Mouse (Mus musculus) urinary bladder, postnatal 25 days (tissue): Measurements from ENCODE around the gene Pld3.
A peak's percentile ranks its signal among the peaks of the same experiment; 100 is the strongest.

ENCODE experiments used
- DNase-seq: peaks from one replicate; pipeline ENCODE4 v3.0.0; 2022; ENCODE audit warnings: low spot score

The Pld3 gene

GRCm38 (mm10) chr7:27569580-27570224 lies 16.7 kb upstream of the Pld3 start:
- DNase-seq, result peak; percentile 54

GRCm38 (mm10) chr7:27560978-27561377 lies 8.0 kb upstream of the Pld3 start:
- no peak for DNase-seq

DNA sequence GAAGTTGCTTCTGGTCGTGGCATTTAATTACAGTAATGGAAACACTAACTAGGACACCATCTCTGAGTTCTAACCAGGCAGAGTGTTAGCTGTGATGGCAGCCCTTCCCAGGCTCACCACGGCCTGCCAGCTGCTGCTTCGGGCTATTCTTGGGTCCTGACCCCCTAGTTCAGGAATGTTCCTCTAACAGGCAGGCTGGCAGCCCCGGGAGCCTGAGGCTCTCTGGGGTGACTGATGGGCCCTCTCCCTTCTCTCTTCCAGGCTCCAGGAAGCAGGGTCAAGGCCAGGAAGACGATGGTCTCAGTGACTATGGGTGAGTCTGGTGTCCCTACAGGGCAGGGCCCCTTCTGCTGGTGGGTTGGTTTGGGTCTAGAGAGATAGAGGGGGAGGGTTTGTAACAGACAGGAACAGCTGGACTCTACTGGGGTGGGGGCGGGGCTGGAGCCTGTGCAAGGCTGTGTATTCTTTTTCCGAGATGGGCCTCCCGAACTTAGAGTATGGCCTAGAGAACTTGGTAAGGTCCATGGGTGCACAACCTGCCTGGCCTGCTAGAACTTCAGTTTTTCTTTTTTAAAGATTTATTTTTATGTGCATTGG lies 7.4 kb upstream of the Pld3 start:
- DNase-seq, result no peak

GRCm38 (mm10) chr7:27552070-27552469 lies 948 bp downstream of the Pld3 start:
- DNase-seq, result no peak

GRCm38 (mm10) chr7:27549597-27549996 lies 3.4 kb downstream of the Pld3 start:
- no peak for DNase-seq

DNA sequence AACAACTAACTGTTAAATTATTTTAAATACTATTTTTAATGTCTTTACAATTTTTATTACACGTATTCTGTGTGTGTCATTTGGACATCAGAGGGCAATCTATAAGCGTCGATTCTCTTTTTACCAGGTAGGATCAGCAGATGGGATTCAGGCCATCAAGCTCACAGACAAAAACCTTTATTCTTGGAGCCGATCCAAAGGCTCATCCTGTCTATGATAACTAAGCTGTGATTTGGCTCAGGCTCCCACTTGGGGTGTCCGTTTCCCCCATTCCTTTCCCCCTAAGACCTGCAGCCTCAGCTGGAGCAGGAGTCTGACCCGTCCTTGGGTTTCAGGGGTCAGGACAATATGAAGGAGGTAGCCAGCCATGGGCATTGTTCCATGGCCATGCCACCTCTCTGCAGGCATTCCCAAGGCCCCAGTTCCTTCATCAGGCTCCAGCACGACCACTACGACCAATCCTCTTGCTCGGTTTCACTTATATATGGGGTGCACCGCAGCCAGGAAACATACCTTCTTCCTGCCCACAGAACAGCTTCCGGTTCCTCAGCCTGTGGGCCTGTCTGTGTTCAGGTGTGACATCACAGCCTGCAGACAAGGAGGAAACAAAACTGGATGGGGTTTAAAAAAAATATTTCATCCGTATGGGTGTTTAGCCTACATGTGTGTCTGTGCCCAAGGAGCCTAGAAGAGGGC lies 8.2 kb downstream of the Pld3 start:
- DNase-seq, result no peak

DNA sequence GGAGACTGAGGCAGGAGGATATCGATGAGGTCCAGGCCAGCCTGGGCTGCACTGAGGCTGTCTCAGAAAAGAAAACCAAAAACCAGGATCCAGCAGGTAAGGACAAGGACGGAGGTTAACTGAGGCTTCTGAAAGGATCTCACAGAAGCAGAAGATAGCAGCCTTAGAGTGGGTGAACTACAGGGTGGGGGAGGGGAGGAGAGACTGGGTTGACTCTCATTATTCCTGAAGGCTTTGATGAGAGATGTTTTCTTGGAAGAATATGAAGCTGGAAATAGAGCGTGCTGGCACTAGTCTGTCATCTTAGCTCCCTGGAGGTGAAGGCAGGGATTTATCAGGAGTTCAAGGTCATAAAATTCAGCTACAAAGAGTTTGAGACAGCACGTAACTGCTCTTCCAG lies 9.2 kb downstream of the Pld3 start:
- no peak for DNase-seq

GRCm38 (mm10) chr7:27543065-27543464 lies 10.0 kb downstream of the Pld3 start:
- no peak for DNase-seq

GRCm38 (mm10) chr7:27542392-27543033 lies 10.5 kb downstream of the Pld3 start:
- peak; percentile 74 for DNase-seq

DNA sequence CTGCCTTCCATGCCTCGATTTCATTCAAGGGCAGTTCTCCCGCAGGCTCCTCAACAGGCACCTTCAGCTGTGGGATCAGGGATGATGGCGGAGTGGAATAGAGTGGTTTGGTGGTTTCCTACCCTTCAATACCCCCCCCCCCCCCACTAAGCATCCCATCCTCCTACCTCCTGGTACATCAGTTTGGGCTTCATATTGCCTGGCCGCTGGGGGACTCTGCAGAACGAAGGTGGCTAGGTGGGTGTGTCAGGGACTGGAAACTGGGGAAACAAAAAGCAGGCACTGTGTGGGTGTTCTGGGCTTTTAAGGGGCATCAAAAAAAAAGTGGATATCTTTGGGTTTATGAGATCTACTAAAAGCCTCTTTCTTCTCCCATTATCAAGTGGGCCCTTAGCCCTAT lies 11.1 kb downstream of the Pld3 start:
- DNase-seq, result no peak

DNA sequence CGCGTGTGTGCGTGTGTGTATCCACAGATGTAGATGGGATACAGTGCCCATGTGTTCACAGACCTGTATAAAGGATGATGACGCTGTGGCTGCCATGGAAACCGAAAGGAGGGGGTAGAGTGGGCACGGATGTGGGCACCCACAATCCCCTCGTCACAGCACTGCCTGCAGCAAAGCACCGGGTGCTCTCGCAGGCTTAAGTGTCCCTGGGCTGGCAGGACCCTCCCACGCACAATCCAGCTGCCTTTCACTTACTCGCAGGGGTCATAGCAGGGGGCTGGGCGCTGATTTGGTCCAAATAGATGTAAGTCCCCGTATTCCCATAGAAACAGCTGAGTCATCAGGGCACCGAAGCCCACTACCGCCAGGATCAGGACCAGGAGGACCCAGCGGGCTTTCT lies 11.6 kb downstream of the Pld3 start:
- DNase-seq, result no peak

GRCm38 (mm10) chr7:27540935-27541334 lies 12.1 kb downstream of the Pld3 start:
- DNase-seq, result no peak

- no peak for DNase-seq
These were observed 12.5 kb downstream of the Pld3 start for GRCm38 (mm10) chr7:27540521-27540920.

DNA sequence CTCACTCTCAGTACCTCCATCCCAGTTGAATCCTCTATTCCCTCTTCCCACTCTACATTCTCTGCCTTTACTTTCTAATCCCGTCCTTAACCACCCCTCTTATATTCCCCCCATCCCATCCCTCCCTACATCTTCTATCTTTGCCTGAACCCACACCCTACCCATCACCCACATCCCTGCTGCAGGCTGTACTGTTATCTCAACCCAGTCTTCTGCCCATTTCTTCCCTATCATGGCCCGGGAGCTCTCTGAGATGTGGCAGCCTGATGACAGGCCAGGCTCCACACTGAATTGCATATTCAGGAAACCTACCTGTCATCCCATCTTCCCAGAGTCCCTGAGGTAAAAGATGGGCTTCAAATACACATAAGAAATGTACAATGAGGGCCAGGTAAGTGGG lies 14.2 kb downstream of the Pld3 start:
- no peak for DNase-seq

GRCm38 (mm10) chr7:27537998-27538397 lies 15.0 kb downstream of the Pld3 start:
- DNase-seq, result no peak

DNA sequence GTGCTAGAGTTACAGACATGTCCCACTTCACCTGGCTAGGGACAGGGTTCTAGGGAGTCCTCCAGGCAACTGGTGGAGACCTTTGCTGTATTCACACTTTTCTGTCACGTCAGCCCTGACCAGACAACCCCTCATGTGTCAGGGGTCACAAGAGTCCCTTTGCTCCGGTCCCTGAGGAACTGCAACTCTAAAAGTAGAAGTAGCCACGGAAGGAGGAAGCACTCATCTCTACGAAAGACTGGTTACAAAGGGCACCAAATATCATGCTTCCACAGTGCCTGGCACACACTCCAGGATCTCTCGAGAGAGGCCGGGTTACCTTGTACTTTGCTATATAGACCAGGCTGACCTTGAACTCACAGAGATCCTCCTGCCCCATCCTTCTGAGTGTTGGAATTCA lies 16.4 kb downstream of the Pld3 start:
- no peak for DNase-seq

GRCm38 (mm10) chr7:27535386-27535785 lies 17.6 kb downstream of the Pld3 start:
- no peak for DNase-seq

DNA sequence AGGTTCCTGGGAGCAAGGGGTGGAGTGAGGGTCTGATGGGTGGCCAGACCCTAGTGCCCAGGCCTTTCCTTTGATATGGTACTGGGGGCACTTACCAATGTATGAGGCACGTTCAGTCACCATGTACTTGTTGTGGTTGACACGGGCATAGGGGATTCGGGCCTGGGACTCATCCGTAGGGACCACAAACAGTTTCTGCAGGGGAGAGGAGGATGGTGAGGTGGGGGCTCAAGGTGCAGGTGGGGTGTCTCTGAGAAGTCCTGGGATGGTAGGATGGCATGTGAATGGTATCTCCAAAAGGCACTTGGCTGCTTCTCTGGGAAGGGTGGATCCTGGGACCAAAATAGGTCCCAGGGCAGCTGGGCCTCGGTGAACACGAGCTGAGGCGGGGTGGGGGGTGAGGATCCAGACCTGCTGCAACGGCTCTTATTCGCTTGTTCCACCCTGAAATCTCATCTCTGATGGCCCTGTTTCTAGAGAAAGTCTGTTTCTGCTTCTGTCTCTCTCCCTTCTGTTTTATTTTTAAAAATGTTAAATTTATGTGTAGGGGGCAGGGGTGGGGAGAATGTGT lies 20.5 kb downstream of the Pld3 start:
- no peak for DNase-seq

DNA sequence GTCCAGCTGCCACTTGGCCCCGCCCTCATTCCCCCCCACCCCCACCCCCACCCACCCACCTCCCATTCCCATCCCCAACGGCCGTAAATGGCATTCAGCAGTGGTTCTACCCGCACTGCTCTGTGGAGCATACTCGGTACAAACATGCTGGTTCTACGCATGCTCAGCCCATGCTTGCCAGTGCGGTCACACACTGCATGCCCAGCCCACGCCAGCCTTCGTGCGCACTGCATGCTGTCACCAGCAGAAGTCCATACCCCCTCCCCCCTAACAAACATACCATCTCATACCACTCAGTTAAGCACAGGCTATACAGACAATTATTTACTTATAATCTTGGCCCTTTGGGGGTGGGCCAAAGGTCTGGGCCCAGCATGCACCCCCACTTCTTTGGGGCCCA lies 21.3 kb downstream of the Pld3 start:
- DNase-seq, result no peak

GRCm38 (mm10) chr7:27530937-27531336 lies 22.1 kb downstream of the Pld3 start:
- no peak for DNase-seq

DNA sequence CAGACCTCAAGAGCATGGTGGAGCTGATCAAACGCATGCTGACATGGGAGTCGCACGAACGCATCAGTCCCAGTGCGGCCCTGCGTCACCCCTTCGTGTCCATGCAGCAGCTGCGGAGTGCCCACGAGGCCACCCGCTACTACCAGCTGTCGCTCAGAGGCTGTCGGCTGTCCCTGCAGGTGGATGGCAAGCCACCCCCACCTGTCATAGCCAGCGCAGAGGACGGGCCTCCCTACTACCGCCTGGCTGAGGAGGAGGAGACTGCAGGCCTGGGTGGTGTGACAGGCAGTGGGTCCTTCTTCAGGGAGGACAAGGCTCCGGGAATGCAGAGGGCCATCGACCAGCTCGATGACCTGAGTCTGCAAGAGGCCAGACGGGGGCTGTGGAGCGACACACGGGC lies 23.9 kb downstream of the Pld3 start:
- no peak for DNase-seq

- peak; percentile 82 for DNase-seq
These were observed 26.8 kb downstream of the Pld3 start for GRCm38 (mm10) chr7:27526039-27526827.
